Mouse (Mus musculus) lung, embryonic 14.5 days (tissue): ENCODE data around the gene Epha3. TPM values are rescaled to one million over a fixed set of nuclear protein-coding genes. Genes with fewer than 3 reads are reported as not detected.

Source experiments
- ATAC-seq: fragments of 200-750 bp; cut with Nextera tagmentation; 2 replicates; pipeline ENCODE4 v1.8.0; 2017; ENCODE audit warnings: mild to moderate bottlenecking, moderate TSS enrichment, moderate library complexity; ENCODE audit not compliant: insufficient read depth
- DNase-seq: peaks from one replicate; pipeline ENCODE4 v3.0.0-alpha.2; 2015
- H3K27ac ChIP-seq: fragments of 300-500 bp; sonication (generic); 2 replicates; pipeline ENCODE4 v1.5.1; 2014; ENCODE audit warnings: low read depth, mild to moderate bottlenecking, moderate library complexity
- H3K27me3 ChIP-seq: fragments of 300-500 bp; sonication (generic); 2 replicates; pipeline ENCODE4 v1.6.1; 2014; ENCODE audit warnings: low read length, control low read depth; ENCODE audit not compliant: insufficient read depth
- H3K36me3 ChIP-seq: fragments of 300-500 bp; sonication (generic); 2 replicates; pipeline ENCODE4 v1.6.1; 2014; ENCODE audit warnings: control low read depth; ENCODE audit not compliant: insufficient read depth
- H3K4me1 ChIP-seq: fragments of 300-500 bp; sonication (generic); 2 replicates; pipeline ENCODE4 v1.6.1; 2014; ENCODE audit warnings: antibody characterized with exemption, control low read depth; ENCODE audit not compliant: insufficient read depth
- H3K4me2 ChIP-seq: fragments of 300-500 bp; sonication (generic); 2 replicates; pipeline ENCODE4 v1.6.1; 2014; ENCODE audit warnings: mild to moderate bottlenecking
- H3K4me3 ChIP-seq: fragments of 300-500 bp; sonication (generic); 2 replicates; pipeline ENCODE4 v1.5.1; 2014; ENCODE audit warnings: low read depth, low read length
- H3K9ac ChIP-seq: fragments of 300-500 bp; sonication (generic); 2 replicates; pipeline ENCODE4 v1.6.1; 2014
- H3K9me3 ChIP-seq: fragments of 300-500 bp; sonication (generic); 2 replicates; pipeline ENCODE4 v1.6.1; 2016; ENCODE audit warnings: low read depth, low read length, control low read depth
- CTCF ChIP-seq: IDR thresholded peaks from 2 replicates; pipeline ENCODE4 v1.5.1; 2016; ENCODE audit warnings: antibody characterized with exemption, low read depth
- WGBS: fragments of 180-500 bp; shearing (Covaris S2); extraction: QIAGEN DNeasy Blood & Tissue Kit; methylation state at CpG from one replicate; pipeline ENCODE4 v1.1.7; 2014; 5-methylcytosine and 5-hydroxymethylcytosine counted together
- polyA plus RNA-seq: library from polyadenylated mRNA; unstranded; fragments of >200 nt; fragmentation: Nextera tagmentation; extraction: Ambion mirVana; gene quantifications from 2 replicates; pipeline ENCODE4 v1.2.1, GENCODE M21; 2014

Epha3 gene
- polyA plus RNA-seq, 1 experiment from 2014 or later, result 61.2 TPM

DNA sequence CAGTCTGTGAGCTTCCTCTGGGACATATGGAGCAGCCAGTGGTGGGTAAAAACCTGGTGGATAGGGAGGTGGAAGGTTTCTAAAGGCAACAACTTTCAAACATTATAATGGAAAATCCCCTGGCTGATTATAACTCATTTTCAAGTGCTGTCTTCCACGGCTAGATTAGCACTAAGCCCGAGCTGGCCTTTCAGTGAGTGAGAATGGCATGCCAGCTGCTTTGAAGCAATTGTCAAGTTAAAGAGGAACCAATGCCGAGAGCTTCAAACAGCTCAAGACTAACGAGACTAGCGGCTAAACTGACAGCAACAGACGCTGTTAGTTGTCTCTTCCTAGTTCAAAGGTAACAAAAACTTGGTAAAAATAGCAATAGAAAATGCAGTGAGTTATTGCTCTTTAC, 225.3 kb downstream of the Epha3 start:
- H3K9ac ChIP-seq, result no peak overlapping the region
- H3K4me3 ChIP-seq, result no peak overlapping the region
- H3K36me3 ChIP-seq, result no peaks in the 10 kb centered on the region
- H3K4me1 ChIP-seq, result no peaks in the 10 kb centered on the region
- no peaks in the 10 kb centered on the region for H3K9me3 ChIP-seq
- H3K4me2 ChIP-seq, result no peak overlapping the region
- H3K27me3 ChIP-seq, result no peaks in the 10 kb centered on the region
- 43% methylated on average over 6 of the region's 6 CpGs for WGBS
- DNase-seq (no peak), ATAC-seq (no peak)
- no peak for TF ChIP-seq CTCF
- H3K27ac ChIP-seq, result no peak overlapping the region

DNA sequence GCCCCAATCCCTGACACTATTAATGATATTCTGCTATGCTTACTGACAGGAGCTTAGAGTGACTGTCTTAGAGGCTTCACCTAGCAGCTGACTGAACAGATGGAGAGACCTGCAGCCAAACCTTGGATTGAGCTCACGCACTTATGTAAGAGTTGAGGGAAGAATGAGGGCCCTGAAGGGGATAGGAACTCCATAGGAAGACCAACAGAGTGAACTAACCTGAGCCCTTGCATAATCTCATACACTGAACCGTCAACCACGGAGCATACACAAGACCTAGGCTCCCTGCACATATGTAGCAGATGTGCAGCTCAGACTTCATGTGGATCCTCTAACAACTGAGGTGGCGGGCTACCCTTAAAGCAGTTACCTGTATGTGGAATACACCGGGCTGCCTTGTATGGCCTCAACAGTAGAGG, 230.2 kb downstream of the Epha3 start:
- Histone ChIP-seq H3K27ac (no peak overlapping the region), H3K4me3 (no peak overlapping the region), H3K9ac (no peak overlapping the region), H3K36me3 (no peaks in the 10 kb centered on the region), H3K4me2 (no peak overlapping the region), H3K27me3 (no peaks in the 10 kb centered on the region), H3K9me3 (no peaks in the 10 kb centered on the region), H3K4me1 (no peaks in the 10 kb centered on the region)
- WGBS, result 89% methylated on average over 5 of the region's 5 CpGs
- DNase-seq (no peak), ATAC-seq (no peak)
- TF ChIP-seq CTCF, result no peak

DNA sequence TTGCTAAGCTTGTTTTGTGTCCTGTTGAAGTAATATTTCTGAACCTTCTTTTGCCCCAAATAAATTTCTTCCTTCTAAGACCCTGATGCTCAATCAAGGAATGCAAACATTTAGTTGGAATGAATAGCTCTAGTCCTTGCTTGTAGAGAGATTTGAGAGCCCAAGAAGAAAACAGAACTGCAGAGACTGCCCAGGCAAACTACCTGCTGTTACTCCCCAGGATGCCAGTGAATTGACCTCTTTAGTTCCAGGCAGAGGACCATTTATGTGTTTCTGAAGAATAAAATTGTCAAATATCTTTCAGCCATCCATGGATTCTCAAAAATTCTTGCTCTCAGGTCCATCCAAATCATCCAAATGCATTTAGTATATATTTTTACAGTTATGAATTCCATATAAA, 238.7 kb downstream of the Epha3 start:
- H3K4me3 ChIP-seq, result no peak overlapping the region
- DNase-seq (no peak), ATAC-seq (no peak)
- H3K36me3 ChIP-seq, result no peaks in the 10 kb centered on the region
- H3K9me3 ChIP-seq, result no peaks in the 10 kb centered on the region
- no peak overlapping the region for H3K27ac ChIP-seq
- H3K27me3 ChIP-seq, result no peaks in the 10 kb centered on the region
- no peak overlapping the region for H3K9ac ChIP-seq
- TF ChIP-seq CTCF, result no peak
- H3K4me1 ChIP-seq, result no peaks in the 10 kb centered on the region
- H3K4me2 ChIP-seq, result no peak overlapping the region

DNA sequence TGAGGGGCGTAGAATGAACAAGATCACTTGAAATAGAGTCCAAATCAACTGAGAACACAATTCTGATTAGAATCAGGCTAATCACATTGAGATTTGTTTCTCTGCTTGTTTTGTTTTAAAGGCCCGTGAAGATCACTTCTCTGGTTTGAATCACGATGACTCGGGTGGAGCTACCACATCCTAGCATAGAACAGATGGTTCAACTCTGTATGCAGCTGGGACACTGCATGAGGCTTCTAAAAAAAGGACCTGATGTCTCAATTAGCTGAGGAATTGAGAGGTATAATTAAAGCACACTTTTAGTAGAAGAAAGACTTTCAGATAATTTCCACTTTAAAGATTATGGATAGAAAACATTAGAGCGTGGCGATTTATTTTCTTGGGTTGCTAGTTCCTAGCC, 242.1 kb downstream of the Epha3 start:
- peak; percentile 28 for DNase-seq
- H3K4me2 ChIP-seq, result no peak overlapping the region
- 69% methylated on average over 6 of the region's 6 CpGs for WGBS
- H3K9me3 ChIP-seq, result no peaks in the 10 kb centered on the region
- no peak overlapping the region for H3K4me3 ChIP-seq
- no peak for ATAC-seq
- no peak for TF ChIP-seq CTCF
- H3K4me1 ChIP-seq, result no peaks in the 10 kb centered on the region
- H3K27ac ChIP-seq, result no peak overlapping the region
- H3K36me3 ChIP-seq, result no peaks in the 10 kb centered on the region
- H3K9ac ChIP-seq, result no peak overlapping the region
- H3K27me3 ChIP-seq, result no peaks in the 10 kb centered on the region

DNA sequence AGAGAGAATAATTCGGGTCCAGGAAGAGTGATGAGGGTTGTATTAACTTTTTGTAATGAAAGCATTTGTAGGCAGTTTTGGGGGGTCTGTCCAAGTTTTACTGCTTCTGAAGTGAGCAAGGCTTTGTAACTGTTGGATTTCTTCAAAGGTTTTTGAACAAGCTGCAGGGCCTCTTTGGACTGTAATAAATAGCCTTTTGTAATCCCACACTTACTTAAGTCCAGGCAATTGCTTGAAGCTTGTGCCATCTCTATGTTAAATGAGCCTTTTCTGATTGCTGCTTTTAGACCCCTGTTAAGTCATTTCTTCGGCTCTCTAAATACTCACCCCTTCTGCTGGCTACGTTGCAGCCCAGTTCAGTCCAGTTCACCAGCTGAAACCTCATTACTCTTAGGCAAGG, 248.6 kb downstream of the Epha3 start:
- DNase-seq, result peak; percentile 21
- Histone ChIP-seq H3K9me3 (no peaks in the 10 kb centered on the region), H3K4me2 (no peak overlapping the region), H3K9ac (no peak overlapping the region), H3K4me1 (no peaks in the 10 kb centered on the region), H3K4me3 (no peak overlapping the region), H3K27me3 (no peaks in the 10 kb centered on the region), H3K27ac (no peak overlapping the region), H3K36me3 (no peaks in the 10 kb centered on the region)
- ATAC-seq, result no peak
- TF ChIP-seq CTCF, result no peak
- WGBS, result 44% methylated on average over 3 of the region's 3 CpGs

DNA sequence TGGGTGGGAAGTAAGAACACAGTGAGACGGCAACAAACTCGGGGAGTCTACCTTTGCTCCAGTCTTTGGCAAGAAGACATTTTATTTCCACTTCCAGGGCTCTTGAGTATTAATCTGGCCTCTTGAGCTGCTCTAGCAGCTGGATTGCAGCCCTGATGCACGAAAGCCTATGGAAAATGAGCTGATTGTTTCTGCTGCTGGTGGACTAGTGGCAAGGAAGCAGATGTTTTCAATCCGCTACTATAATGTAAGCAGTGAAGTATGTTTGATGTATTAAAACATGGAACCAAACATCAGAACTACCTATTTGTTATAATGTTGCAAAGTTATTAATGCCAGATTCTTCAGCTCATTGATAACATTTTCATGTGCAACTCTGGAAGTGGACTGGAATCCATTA, 251.0 kb downstream of the Epha3 start:
- peak; percentile 45 for DNase-seq
- no peaks in the 10 kb centered on the region for H3K27me3 ChIP-seq
- no peaks in the 10 kb centered on the region for H3K4me1 ChIP-seq
- H3K36me3 ChIP-seq, result no peaks in the 10 kb centered on the region
- H3K9ac ChIP-seq, result no peak overlapping the region
- no peak overlapping the region for H3K4me3 ChIP-seq
- WGBS, result 51% methylated on average over 4 of the region's 4 CpGs
- H3K9me3 ChIP-seq, result no peaks in the 10 kb centered on the region
- no peak overlapping the region for H3K27ac ChIP-seq
- TF ChIP-seq CTCF, result no peak
- no peak; the same call in 1 of the 2 replicates for ATAC-seq
- H3K4me2 ChIP-seq, result no peak overlapping the region

DNA sequence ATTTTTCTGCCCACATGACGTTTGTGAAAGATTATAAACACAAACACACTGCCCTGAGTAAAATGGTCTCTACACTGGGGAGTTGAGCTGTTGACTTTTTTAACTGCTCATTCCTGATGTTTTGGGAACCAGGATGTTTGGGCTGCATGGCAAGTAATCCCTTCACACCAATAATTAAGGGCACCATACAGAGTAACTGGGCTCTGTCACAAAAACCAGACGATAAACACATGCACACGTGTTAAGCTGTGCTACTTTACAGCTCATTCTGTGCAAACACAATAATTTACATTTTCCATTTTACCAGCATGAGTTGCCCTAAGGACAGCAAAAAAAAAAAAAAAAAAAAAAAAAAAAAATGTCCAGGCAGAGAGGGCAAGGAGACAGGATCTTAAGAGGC, 263.7 kb downstream of the Epha3 start:
- WGBS, result 41% methylated on average over 3 of the region's 3 CpGs
- H3K4me1 ChIP-seq, result no peaks in the 10 kb centered on the region
- no peak overlapping the region for H3K4me2 ChIP-seq
- no peak overlapping the region for H3K9ac ChIP-seq
- 0 out of 2 replicates have a peak, but pooled peaks cover 8% of the 10 kb centered on the region for H3K36me3 ChIP-seq
- no peak overlapping the region for H3K4me3 ChIP-seq
- TF ChIP-seq CTCF, result no peak
- DNase-seq (no peak), ATAC-seq (no peak)
- no peak overlapping the region for H3K27ac ChIP-seq
- H3K27me3 ChIP-seq, result no peaks in the 10 kb centered on the region
- H3K9me3 ChIP-seq, result no peaks in the 10 kb centered on the region

DNA sequence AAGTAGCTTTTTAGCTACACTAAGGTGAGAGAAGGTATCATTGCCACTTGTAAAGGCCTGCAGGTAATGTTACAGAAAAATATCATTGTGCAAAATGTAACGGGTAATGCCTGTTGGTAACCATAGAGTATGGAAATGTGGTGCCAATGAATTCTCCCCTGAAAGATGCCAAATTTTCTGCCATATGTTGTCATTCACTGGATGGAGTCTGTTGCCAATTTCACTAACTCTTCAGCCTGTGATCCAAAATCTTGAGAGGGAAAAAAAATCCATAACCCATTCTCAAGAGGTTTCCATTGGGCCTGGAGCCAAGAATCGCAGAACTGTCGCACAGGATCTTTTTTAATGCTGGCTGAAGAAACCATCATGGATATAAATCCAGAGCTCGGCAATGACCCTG, 269.3 kb downstream of the Epha3 start:
- no peak for TF ChIP-seq CTCF
- no peak overlapping the region for H3K4me2 ChIP-seq
- H3K9me3 ChIP-seq, result no peaks in the 10 kb centered on the region
- 74% methylated on average over 4 of the region's 4 CpGs for WGBS
- H3K4me1 ChIP-seq, result no peaks in the 10 kb centered on the region
- DNase-seq (peak; percentile 23), ATAC-seq (no peak)
- H3K4me3 ChIP-seq, result no peak overlapping the region
- 0 out of 2 replicates have a peak, but pooled peaks cover 16% of the 10 kb centered on the region for H3K36me3 ChIP-seq
- no peaks in the 10 kb centered on the region for H3K27me3 ChIP-seq
- no peak overlapping the region for H3K27ac ChIP-seq
- no peak overlapping the region for H3K9ac ChIP-seq
